Mouse (Mus musculus) urinary bladder, adult 2 months (tissue): ENCODE measurements around the gene Olfr68. TPM values are rescaled to one million over a fixed set of nuclear protein-coding genes. Genes with fewer than 3 reads are reported as not detected.
"Not testable (repeated sequence)": the region's sequence is repeated elsewhere in the genome, so short reads cannot be mapped to it uniquely, and the experiment has no call there.

Experiments
- DNase-seq: peaks from one replicate; pipeline ENCODE4 v3.0.0; 2022; ENCODE audit warnings: low spot score
- polyA plus RNA-seq: library from polyadenylated mRNA; depleted of rRNA; stranded (reverse); fragments of >200 nt; gene quantifications from 2 replicates; pipeline ENCODE4 v1.2.3, GENCODE M21; 2012; rRNA removed

Olfr68 gene
- polyA plus RNA-seq, result not detected in 2 replicates

- no peak for DNase-seq
Observed at GRCm38 (mm10) chr7:103779598-103779997, at the start of gene Olfr68. TSS of gene Olfr68 (minus strand) at chr7:103779698.

- DNase-seq, result no peak
Observed at GRCm38 (mm10) chr7:103827808-103828207, 48.3 kb upstream of the Olfr68 start, which contains the start of gene Hbb-bs. TSS of gene Hbb-bs (minus strand) at chr7:103828096.

DNA sequence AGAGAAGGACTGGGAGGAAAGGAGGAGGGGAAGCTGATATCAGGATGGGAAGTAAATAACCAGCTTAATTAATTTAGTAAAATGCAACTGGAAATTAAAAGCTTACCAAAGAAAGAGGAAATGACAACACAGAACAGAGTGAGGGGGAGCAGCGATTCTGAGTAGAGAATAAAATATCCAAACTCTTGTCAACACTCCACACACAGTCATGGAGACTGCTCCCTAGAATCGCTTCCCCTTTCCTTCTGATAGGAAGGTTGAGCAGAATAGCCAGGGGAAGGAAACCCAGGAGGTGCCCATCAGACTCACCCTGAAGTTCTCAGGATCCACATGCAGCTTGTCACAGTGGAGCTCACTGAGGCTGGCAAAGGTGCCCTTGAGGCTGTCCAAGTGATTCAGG lies 47.6 kb upstream of the Olfr68 start:
- DNase-seq, result not testable (repeated sequence)

- no peak for DNase-seq
Observed at GRCm38 (mm10) chr7:103826255-103826887, 46.9 kb upstream of the Olfr68 start.

- DNase-seq, result no peak
Observed at GRCm38 (mm10) chr7:103825536-103826254, 46.2 kb upstream of the Olfr68 start.

- no peak for DNase-seq
Observed at GRCm38 (mm10) chr7:103824597-103824996, 45.1 kb upstream of the Olfr68 start.

DNA sequence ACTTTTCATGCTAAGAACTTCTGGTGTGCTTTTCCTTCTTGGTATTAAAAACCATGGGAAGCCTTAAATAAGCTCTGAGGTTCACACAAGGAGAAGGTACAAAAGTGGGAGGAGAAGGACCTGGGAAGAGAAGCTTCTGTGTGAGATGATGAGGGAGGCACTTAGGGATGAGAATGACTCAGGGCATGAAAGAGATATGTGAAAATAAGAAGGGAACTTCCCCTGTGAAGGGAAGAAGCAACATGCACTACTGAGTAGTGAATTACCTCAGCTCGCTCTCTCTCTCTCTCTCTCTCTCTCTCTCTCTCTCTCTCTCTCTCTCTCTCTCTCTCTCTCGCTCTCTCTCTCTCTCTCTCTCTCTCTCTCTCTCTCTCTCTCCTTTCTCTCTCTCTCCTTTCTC lies 35.6 kb upstream of the Olfr68 start:
- not testable (repeated sequence) for DNase-seq

- no peak for DNase-seq
Observed at GRCm38 (mm10) chr7:103813766-103814165, 34.3 kb upstream of the Olfr68 start, which contains the start of gene Hbb-bt. TSS of gene Hbb-bt (minus strand) at chr7:103813996.

GRCm38 (mm10) chr7:103813152-103813551 lies 33.7 kb upstream of the Olfr68 start:
- not testable (repeated sequence) for DNase-seq

DNA sequence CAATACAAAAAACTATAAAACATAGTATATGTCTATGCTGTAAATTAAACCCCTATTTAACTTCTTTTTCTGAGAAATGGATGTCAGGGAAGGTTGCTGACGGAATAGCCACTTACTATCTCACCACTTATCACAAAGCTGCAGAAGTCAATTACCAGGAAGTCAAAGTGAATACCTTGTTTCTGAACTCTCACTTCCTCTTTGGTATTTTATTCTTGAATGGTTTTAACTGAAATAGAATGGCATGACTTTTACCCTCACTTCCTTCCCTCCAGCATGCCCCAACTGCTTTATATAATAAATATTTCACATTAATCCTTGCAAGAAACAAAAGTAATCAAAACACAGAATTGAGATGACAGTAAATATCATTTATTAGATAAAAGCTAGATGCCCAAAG lies 32.7 kb upstream of the Olfr68 start:
- no peak for DNase-seq

GRCm38 (mm10) chr7:103811223-103811845 lies 31.8 kb upstream of the Olfr68 start:
- no peak for DNase-seq

DNA sequence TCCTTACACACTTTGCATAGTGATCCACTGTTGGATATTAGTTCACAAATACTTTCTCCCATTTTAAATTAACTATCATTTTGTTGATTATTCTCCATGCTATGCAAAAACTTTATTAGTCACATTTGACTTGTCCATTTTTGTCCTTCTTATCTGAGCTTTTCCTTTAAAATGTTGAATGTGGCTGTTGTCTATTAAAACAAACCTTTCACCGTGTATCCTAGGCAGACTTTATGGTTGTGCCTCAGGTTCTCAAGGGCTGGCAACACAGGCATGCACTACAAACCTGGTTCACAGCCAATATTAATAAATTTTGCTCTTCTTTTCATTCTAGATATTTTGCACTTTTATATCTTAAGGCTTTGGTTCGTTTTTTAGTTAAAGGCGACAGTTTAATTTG lies 31.2 kb upstream of the Olfr68 start:
- no peak for DNase-seq

GRCm38 (mm10) chr7:103810296-103810695 lies 30.8 kb upstream of the Olfr68 start:
- no peak for DNase-seq

DNA sequence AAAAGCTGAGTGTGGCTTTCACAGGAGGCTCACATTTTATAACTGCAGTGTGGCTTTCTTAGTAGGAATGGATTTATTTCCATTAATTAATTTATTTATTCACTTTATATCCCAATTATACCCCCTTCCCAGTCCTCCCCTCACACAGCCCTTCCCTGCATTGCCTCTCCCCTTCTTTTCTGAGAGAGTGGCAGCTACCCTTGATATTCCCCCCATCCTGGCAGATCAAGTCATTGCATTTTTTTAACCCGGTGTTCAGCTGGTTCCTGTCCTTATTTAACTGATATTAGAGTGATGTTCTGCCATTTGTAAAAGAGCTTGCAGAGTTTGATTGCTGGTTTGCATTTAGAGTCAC lies 30.3 kb upstream of the Olfr68 start:
- DNase-seq, result no peak

DNA sequence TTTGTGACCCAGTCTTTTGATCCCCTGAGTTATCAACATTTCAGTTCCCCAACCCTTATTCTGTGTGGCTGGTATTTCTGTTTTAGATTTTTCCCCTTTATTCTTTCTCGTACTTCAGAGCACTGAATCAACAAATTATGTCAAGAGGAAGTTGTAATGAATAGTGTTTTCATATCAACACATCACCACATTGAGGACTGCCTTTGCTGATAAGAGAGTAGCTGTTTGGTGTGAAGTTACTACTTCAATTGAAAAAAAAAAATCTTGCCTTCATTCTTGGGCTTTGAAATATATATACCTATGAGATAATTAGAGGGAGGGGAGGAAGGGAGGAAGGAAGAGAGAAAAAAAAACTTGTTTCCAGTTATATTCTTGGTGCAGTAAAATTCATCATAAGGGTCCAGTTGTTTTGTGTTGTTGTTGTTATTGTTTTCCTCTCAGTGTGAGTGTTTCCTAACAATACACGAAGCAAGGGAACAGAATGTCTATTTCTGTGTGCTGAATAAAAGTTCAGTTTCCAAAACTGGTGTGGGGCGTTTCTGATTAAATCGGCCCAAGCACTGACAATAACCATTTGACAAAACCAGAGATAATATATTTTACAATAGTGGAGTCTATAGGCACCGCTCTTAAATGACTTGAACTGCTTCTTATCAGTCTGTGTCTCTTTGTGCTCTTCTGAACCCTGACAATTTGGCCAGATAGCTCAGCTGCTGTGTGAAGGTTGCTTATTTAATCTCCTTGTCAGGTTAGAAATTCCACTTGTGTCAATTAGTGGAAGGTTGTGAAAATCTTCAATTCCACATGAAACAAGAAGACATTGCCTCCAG lies 29.7 kb upstream of the Olfr68 start:
- DNase-seq, result no peak

GRCm38 (mm10) chr7:103808120-103808519 lies 28.6 kb upstream of the Olfr68 start:
- not testable (repeated sequence) for DNase-seq

DNA sequence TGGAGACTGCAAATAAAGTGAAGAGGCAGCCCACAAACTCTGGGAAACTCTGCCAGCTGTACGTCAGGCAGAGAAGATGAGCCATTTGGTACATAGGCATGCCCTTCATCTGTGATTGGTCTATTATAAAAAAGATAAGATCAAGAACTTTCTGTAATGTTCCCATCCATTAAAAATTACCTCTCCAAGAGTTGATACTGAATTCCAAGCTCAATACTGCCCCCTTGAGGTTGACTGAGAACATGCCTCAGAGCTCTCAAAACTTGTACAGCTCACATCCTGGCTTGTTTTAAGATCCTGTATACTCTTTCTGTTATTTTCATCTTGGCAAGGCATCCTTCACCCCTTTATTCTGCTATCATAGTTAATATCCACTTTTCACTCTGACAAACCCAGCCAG lies 27.4 kb upstream of the Olfr68 start:
- DNase-seq, result no peak

GRCm38 (mm10) chr7:103792669-103793388 lies 13.3 kb upstream of the Olfr68 start:
- DNase-seq, result no peak

DNA sequence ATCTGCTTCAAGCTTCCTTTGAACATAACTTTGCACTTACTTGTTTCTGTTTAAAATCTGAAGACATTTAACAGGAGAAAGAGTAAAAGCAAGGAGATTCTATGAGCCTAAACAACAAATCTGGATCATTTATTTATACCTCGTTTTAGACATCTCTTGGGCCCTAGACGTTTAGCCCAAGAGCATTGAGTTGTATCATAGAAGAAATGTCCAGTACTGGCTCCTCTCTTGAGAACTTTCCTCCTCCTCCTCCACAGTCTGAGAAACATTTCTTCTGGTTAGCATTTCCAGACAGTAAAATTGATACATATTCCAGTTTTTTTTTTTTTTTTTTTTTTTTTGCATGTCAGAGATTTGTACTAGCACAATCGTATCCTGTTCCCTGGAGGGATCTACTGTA lies 12.2 kb upstream of the Olfr68 start, which contains the start of gene Olfr67:
Olfr67 (minus strand) TSS at position 101 of the 400 bp plus-strand sequence.
- no peak for DNase-seq

- DNase-seq, result not testable (repeated sequence)
Observed at GRCm38 (mm10) chr7:103777652-103778051, 1.8 kb downstream of the Olfr68 start.

- DNase-seq, result no peak
Observed at GRCm38 (mm10) chr7:103771494-103771893, 8.0 kb downstream of the Olfr68 start, which contains the start of gene Olfr69. TSS of gene Olfr69 (minus strand) at chr7:103771594.
